Mouse (Mus musculus) ovary, adult 18-20 months (tissue): ENCODE data around the gene Pla2g7.

Source experiments
- DNase-seq: peaks from one replicate; pipeline ENCODE4 v3.0.0; 2022; ENCODE audit warnings: low spot score, mixed read lengths

Gene Pla2g7

DNA sequence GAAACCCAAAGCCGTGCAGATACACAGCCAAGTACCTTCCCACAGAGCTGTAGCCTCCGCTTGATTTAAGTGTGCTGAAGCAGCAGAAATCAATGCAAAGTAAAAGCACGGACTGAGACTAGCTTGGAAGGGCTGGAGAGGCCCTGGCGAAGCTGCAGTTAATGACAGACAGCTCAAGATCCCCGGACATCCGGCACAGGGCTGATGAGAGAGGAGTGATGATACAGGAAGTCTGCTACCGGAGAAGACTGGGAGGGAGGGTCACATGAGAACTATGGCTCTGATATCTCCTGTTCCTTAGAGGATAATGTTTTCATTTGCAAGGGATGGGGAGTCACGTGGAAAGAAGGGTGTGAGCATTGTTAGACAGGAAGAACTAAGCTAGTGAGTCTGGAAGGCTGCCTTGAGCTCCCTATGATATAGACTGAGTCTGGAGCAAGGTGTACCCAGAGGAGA is 13.1 kb downstream of the Pla2g7 start:
- DNase-seq: no peak

DNA sequence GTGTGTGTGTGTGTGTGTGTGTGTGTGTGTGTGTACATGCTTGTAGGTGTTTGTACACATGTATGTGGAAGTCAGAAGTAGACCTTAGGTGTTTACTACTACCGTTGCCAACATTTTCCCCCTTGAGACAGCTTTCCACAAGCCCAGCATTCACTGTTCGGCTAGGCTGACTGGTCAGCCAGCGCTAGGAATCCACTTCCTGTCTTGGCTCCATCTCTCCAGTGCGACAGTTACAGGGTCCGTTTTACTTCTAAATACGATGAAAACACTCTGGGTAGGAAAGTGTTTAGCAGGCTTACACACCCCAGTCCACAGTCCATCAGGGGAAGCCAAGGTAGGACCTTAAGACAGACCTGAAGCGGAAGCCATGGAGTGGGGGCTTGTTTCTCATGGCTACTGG is 16.9 kb downstream of the Pla2g7 start:
- DNase-seq: no peak

DNA sequence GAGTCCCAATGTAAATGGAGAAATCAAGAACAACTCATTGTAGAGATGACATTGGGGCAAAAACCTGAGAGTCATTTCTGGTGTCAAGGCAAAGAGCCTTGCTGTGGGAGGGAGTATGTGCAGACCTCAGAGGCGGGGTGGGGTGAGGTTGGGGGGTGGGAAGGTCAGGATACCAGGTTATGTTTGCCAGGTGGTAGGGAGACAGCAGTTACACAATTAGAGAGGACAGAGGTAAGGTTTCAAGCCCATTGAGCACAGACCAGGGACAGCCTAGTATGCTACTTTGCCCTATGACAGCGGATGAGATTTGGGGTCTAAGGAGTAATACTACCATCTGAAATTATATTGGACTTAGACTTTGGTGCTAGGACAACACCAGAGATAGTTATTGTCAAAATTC is 19.4 kb downstream of the Pla2g7 start:
- DNase-seq: no peak

DNA sequence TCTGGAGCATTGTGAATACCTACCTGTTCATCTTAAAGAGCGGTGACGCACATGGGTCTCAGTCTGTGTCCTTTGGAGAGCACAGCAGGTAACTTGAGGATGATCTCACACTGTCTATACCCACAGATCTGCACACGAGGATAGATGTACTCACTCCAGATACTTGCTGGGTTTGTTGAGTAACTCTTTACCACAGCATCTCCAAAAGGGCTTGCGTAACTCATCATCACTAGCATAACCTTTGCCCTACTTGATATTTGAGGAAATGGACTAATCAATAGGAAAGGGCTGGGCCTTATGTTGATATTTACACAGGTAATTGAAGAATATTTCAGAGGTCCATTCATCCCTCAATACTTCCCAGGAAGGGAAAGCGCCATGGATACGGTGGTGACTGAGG is 21.9 kb downstream of the Pla2g7 start:
- DNase-seq: no peak

DNA sequence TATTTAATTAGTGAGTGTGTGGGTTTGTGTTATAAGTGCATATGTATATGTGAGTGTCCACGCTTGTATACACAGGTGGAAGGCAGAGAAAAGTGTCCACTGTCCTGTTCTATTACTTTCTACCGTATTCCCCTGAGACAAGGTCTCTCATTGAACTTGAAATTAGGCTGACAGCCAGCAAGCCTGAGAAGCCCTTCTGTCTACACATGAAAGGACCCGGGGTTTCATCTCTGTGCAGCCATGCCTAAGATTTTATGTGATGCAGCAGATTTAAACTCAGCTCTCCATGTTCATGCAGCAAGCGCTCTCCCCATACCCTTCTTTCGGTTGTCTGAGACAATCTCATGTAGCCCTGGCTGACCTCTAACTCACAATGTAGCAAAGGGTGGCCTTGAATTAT is 22.6 kb downstream of the Pla2g7 start:
- DNase-seq: no peak

DNA sequence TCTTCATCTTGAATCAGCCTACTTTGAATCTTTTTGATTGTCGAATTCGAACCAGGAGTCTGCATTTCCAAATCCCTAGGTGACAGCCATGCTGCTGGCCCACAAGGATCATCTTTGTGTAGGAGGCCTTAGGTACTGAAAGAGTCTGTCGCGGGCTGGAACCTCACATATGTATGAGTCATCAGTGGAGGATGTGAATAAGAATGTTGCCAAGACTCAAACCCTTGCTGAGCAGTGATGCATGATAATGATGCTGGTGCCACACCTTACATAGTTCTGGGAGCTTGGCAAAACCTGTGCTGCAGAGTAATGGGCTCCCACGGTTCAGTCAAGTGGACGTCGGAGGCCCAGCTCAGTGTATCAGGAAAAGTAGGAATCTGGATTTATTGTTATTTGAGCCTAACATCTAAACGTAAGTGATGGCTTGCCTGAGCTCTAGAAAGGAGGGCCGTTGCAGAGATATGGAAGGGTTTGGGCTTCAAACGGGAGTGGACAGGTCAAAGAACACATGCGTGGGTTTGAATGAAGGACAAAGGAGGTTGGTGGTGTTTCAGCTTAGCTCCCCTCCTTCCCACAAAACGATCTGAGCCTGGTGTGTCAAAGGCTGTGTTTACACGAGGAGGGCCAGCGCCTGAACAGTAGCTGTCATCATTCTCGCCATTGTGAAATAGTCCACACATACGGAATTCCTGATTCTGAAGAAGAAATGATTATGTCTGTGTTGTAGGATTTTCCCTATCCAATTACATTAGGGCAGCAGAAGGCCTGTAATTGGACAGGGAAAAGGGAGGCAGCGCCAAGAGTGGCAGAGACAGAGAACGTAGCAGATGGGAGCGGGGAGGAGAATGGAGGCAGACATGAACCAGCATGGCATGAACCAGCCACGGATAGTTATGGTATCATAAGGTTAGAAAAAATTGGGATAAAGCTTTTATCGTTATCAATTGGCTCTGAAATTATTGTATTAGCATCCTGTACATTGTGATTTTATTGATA is 24.7 kb downstream of the Pla2g7 start:
- DNase-seq: no peak

DNA sequence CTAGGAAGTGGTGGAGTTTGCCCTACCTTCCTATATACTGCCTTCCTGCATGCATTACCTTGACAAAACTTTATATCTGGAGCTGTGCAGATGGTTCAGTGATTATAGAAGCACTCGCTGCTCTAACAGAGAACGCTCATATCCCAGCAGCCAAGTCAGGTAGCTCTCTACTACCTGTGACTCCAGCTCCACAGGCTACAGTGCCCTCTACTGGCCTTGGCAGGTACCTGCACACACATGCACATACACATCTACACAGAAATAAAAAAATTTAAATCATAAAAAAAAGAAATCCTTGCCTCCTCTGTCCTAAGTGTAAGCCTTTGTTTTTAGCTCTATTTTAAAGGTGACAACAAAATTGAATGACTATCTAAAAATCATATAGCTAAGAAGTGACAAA is 29.8 kb downstream of the Pla2g7 start:
- no peak for DNase-seq

DNA sequence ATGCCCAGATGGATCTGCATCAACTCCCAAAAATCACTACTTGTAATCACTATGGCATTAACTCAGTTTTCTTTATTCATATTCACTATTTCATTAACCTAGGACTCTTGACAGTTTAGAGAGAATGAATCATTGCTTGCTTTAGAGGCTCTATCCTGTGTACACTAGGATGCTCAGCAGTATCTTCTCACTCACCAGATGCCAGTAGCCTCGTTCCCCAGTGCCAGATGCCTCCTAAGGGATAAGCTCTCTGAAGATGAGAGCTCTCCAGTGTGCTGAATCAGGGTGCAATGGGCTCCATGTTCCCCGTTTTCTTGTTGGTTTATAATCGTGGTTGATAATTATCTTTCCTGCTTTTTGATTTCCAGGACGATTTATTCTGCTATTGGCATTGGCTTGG is 30.8 kb downstream of the Pla2g7 start:
- DNase-seq: no peak

DNA sequence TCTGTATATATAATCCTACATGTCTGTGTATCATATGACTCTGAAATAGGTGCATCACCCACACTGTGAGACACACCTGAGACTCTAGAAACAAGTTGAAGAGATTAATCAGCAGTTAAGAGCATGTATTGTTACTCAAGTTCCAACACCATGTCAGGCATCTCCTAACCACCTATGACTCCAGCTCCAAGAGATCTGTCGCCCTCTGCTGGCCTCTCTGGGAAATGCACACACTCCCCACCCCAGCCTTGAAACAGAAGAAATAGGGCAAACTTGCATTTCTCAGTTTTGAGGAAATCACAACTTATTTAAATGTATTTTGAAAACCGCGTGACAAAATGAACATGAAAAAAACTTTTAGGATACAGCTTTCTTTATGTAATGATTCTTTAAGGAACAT is 38.8 kb downstream of the Pla2g7 start:
- no peak for DNase-seq

DNA sequence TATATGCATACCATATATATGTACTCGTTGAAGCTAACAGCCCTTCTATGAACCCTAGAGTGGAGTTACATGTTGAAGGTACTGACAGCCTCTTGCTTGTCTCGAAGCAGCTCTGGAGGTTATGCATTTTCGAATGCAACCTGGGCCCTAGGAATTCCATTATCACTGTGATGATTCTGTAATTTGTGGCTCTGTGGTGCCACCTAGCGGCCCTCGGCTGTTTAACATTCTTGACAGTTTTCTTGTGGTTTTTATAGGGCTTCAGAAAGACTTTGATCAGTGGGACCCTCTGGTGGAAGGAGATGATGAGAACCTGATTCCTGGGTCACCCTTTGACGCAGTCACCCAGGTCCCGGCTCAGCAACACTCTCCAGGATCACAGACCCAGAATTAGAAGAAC is 43.7 kb downstream of the Pla2g7 start:
- no peak for DNase-seq

DNA sequence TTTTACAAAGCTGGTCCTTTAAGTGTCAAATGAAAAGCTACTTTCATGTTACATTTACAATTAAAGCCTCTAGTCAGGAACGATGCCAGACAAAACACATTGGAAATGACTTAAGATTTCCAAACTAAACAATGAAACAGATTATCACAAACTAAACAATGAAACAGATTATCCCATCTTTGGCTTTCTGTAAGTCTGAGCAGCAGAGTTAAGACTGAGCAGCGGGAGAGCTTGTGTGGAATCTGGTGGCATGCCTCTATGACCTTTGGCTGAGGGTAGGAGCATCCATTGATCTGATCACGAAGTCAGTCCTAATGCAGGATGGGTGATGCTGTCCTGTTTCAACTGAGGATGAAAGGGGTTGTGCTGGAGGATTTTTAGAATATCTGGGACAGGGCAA is 44.3 kb downstream of the Pla2g7 start:
- DNase-seq: no peak

DNA sequence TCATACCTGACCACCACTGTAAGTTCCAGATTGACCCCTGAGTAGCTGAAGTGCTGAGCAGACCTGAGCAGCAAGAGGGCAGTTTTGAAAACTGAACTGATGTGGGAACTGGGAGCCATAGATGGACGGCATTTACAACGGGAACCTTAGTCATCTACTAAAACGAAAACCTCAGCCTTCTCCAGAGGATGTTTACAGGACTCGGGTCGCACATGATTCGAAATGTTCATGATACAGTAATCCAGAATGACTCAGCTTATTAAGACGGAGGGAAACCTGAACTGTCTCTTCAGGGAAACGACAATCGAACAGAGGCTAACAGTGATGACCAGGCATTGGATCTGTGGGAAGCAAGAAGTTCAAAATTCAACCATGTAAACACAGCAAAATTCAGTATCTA is 51.3 kb downstream of the Pla2g7 start:
- DNase-seq: no peak

DNA sequence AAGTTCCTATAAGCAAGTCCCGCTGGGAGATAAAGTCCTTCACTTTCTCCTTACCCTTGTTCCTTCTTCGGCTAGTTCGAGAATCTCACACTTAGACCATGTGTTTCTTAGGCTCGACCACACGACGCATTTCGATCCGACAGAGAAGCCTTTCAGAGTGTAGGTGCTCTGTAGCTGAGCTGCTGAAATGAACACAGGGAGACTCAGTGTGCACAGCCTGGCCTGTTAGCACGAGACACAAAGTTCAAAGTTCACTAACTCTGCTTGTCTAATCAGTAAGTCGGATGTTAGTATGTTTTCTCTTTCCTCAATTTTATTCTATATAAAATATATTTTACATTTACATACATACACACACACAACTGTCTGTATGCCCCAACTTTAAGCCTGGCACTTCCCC is 54.2 kb downstream of the Pla2g7 start:
- DNase-seq: no peak

DNA sequence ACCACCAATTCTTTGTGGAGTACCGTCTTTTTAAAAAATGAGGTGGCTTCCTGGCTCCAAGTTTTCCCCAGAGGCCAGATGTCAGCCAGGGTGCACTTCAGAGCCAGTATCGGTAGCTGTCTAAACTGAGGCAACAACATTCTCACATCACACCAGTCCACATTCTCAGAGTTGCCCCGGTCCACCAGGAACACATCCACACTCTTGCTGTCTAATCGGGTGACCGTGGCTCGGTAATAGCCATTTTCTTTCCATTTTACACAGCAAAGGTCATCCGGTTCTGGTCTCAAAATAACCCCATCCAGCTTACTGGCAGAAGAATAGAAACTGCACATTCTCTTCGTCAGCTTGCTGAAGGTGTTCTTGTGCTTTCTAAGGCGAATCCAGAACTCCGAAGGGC is 60.3 kb downstream of the Pla2g7 start:
- DNase-seq: no peak

DNA sequence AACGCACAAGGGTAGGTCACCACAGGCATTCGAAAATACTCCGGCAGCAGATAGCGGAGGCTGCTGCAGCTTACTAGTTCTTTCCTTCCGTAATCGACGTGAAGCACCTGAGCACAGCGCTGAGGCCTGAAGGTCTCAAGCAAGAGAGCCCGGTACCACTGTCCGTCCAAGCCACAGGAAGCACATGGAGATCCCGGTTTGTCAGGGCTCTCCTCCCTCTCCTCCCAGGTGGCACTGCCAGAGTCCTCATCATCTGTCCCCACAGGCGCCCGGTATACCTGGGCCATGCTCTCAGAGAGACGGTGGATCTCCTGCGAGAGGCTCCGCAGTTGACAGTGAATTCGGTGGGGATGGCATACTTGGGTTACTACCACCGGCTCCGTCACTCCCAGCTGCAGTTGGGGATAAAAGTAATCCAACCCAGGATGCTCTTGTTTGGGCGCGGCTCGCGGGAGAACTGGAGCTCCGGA is 61.2 kb downstream of the Pla2g7 start:
- no peak for DNase-seq

DNA sequence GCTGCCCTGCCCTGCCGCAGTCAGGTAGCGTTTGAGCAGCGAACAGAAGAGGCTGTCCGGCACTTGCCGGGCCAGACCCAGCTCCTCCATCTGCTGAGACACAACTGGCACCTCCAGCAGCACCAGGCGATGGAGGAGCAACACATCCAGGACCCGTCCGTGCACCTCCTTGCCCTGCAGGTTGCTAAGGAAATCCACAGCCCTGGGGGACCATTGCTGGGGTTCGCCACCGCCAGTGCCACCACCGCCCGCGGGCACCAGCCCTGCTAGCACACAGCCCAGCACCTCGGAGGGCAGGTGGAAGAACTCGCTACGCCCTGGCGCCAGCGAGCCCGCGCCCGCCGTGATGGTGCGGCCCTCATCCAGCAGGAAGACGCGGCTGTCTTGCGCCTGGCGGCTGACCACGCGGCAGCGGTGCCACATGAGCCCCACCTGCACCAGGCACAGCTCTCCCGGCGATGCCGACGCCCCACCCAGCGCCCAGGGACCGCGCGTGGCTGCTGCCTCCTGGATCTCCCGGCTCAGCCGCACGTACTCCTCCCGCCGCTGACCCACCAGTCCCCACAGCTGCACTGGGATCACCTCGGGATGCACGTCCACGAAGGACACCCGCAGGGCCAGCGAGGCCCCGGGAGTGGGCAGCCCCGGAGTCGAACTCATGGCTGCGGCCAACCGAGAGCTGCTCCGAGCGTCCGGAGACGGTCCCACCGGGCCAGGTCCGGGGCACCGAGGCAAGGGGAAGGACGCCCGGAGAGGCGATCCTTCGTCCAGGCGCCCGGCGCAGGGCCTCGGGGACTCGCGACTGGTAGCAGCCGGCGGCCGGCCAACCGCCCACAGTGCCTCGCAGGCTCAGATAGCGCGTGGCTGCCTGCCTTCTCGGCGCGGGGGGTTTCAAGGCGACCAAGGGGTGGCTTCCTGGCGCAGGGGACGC is 61.9 kb downstream of the Pla2g7 start, which contains the start of gene Tdrd6:
Gene Tdrd6, minus strand, starts transcription at position 804 of the 931 bp plus-strand sequence.
- no peak for DNase-seq

DNA sequence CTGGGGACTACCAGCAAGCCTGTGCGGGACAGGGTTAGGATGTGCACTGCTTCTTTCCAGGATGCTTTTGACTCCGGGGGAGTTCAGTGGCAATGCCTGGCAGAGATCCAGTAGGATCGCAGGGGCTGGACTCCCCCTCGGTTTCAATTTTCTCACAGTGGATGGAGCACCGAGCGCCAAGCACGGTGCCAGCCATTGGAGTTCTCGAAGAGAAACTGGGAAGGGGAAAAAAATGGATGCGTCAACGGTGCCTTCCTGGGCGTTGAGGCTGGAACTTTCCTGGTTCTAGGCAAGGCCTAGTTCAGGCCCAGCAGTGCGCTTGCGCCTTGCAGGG is 62.5 kb downstream of the Pla2g7 start:
- DNase-seq: no peak

DNA sequence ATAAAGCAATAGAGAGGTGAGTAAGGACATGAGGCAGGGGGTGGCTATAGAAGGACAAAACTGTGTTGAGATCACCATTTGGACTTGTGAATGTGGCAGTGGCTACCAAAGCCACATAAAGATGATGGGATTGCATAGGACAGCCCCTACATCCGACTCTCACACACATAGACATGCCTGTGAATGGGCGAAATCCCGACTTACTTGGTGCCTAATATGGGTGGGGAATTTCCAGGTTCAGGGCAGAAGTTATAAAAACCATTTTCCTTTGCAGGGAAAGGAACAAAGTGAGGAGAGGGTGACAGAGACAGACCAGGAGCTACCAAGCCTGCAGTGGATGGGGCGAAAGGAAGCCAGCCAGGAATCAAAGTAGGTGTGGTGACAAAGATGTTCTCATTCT is 69.2 kb downstream of the Pla2g7 start:
- DNase-seq: no peak

DNA sequence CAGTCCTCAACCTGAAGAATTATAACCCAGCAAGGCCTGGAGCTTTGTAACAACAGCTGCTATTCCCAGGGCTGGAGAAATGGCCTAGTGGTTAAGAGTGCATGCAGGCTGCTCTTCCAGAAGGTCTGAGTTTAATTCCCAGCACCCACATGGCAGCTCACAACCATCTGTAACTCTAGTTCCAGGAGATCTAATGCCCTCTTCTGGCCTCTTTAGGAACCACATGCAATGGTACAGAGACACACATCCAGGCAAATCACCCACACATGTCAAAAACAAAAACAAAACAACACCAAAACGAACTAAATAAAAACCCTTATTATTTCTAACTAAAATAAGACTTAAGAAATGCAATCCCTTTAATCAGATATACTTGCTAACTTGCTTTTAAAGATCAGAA is 72.9 kb downstream of the Pla2g7 start:
- no peak for DNase-seq

DNA sequence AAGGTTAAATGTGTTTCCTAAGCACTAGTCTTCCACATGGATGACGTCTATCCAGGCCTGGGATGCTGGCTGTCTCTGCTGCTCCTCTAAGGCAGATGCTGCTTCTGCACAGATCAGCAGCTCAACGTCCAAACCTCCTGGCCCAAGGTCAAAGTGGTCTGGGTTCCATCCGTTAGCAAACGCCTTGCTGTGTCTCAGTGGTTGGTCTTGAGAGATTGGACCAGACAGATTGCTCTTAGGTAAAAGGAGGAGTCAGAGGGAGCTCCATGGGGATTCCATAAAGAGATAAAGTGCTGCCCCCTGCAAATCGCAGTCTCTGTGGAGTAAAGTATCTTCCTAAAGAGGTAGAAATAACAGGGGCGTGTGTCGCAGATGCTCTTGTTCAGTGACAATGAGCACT is 75.3 kb downstream of the Pla2g7 start:
- DNase-seq: no peak

DNA sequence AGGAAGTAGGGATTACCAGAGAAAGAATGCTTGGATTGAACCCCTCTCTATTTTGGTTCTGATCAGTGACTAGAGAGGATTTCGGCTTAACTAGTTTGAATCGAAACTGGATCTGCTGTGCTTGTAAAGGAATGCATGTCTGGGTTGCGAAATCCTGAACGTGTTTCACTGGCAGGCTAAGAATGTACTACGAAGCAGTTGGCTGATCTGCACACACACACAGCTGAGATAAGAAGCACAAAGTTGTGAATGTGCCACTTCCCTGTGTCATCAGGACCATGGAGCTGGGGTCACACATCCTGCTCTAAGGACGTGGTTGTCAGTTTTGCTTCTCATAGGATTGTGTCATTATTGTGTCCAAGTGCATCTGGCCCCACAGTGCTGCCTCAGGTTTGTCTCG is 76.5 kb downstream of the Pla2g7 start:
- no peak for DNase-seq

DNA sequence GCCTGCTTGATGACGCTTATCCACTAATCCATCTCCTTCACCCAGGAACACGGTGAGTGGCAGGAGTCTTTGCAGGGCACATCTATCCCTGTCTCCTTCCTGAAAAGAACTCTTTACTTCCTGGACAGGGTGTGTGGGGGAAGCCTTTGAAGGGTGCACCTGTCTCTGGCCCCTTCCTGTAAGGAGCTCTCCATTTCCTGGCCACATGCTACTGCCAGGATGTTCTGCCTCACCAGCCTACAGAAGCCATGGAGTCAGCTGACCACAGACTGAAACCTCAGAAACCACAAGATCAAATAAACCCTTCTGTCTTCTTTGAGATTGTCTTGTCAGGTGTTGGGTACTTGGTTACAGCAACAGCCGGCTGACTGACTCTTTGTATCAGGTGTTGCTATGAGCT is 77.2 kb downstream of the Pla2g7 start:
- DNase-seq: no peak

DNA sequence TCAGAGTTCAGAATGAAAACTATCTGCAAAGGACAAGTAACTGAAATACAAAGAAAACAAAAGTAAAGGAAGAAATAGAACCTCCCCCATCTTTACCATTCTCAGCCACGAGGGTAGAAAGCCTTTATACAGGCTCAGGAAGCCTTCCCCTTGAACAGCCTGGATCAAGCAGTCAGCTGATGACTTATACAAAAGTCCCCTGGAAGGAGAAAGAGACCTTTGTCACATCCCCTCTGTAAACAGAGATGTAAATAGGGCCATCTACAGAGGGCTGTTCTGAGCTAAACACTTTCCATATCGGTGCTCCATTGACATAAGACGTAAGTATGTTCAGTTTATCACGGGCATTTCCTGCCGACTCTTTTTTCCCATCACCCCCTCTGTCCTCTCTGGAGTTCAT is 79.0 kb downstream of the Pla2g7 start:
- DNase-seq: no peak
